Mouse (Mus musculus): Measurements from ENCODE around the gene Rrp9. TPM values are rescaled to one million over a fixed set of nuclear protein-coding genes. Genes with fewer than 3 reads are reported as not detected.

The Rrp9 gene
- polyA plus RNA-seq (2017; shearing (Covaris generic)): 59.8 TPM

DNA sequence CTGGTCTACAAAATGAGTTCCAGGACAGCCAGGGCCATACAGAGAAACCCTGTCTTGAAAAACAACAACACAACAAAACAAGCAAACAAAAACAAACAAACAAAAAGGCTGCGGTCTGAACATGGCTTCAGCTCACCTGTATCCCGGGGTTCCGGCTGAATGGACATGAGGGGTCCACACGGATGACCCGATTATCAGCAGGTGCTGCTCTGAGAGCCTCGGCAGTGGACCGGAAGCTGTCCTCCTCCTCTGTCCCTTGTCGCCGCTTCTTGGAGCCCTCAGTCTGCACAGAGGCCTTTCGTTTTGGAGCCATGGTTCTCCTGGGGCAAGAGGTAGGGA, at the start of gene Rrp9:
Gene Rrp9, plus strand, starts transcription at position 301 of the 339 bp plus-strand sequence.

DNA sequence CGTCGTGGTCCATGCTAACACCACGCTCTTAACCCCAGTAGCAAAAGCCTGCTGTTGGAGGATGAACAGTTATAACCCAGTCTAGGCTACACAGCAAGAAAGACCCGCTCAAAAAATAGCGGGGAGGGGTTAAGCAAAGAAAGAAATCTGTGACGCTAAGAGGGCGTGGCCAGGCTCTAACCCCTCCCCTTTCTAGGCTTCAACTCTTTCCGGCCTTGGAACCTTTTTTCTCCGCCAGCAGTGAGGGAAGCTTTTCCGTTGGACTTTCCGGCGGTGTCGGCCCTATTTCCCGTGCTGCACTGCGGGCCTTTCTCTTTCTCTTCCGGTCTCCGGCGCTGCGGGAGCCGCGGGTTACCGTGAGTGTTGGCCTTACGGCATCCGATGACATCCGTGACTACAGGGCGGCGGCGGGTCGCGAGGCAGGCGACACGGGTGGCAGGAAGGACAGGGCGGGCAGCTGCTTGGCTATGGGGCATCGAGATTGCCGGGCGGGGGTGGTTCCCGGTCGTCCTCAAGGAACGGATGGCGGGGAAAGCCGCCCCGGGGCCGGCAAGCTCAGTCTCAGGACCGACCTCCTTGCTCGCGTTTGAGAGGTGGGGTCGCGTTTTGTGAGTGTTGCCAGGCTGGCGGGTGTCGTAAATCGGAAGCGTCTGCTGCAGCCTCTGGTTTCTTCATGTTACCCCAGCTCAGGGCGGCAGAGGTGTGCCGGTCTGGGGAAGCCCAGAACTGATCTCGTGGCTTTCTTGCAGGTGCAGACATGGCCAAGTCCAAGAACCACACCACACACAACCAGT, 46.3 kb upstream of the Rrp9 start, which contains the start of gene Rpl29:
Gene Rpl29, plus strand, starts transcription at position 234 of the 794 bp plus-strand sequence.

DNA sequence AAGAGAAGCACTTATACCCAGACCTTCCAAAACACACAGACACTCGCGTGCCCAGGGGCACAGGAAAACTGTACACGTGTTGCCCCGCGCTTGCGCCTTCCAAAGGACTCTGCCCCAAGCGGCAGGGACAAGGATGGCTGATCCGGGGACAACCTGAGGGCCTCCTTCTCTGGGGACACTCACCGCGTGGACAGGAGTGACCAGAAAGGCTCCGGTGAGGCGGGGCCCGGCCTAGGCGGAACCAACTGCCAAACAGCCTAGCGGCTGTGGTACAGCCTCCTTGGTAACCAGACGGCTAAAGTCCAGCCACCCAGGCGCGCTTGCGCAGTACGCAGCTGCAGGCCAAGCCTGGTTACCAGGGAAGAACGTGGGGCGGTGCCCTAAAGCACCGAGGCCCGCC, 28.4 kb upstream of the Rrp9 start, which contains the start of the genes Abhd14b and Abhd14a:
Gene Abhd14b, plus strand, starts transcription at position 112 of the 400 bp plus-strand sequence.
Gene Abhd14a, minus strand, starts transcription at position 331 of the 400 bp plus-strand sequence.

DNA sequence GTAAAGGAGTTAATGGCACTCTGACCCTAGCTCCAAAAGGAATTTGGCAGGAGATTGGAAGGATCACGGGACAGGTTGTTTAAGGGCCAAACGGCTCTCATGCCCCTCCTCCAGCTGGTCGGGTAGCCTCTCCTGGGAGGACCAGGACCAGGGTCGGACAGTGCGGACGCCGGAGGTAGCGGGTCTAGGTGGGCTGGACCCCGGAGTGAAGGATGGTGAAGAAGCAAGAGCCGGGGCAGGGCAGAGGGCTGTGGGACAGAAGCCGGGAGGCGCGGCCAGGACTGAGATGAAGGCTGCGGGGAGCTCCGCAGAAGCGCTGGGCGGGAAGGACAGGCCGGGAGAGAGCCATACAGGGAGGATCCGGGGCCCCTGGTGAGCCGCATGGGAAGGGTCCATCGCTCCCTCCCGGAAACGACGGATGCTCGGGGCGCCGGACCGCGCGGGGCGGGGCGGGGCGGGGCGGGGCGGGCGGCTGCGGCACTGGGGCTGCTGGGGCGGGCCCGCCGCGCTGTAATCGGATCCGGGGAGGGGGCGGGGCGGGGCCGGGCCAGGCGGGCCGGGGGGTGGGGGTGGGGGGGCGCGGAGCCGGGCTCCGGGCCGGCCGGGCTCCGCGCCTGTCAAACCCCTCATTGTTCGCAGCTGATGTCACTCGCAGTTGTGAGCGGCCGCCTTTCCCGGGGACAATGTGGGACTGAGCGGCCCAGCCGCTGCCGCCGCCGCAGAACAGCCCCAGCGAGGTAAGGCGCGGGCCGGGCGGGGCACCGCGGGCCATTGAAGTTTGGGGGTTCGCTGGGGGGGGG, 22.3 kb upstream of the Rrp9 start, which contains the start of gene Pcbp4:
Gene Pcbp4, plus strand, starts transcription at position 21 of the 800 bp plus-strand sequence.

DNA sequence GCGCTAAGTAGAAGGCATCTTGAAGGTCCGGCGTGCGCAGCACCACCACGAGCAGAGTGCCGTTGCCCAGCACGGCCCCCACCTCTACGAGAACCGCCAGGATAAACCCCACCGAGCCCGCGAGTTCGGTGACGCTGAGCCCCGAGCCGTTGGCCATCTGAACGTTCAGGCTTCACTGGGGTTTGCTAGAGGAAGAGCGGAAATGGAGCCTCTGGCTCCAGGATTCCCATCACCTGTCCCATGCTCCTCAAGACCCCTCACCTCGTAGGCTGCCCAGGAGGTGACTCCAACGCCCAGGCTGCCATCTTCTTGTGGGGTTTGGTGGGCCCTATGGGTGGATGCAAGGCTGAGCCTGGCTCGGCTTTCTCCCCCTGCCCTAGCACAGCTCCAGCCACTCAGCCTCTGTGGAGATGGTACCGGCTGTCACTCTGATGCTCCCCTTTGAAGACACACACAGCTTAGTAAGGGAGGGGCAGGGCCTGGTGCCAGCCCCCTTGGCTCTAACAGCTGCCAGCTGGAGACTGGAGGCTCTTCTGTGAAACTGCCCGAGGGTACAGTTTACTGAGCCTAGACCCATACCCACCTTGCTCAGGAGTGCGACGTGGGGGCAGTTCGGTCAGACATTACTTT, 10.1 kb upstream of the Rrp9 start, which contains the start of gene Gpr62:
Gene Gpr62, minus strand, starts transcription at position 368 of the 630 bp plus-strand sequence.

DNA sequence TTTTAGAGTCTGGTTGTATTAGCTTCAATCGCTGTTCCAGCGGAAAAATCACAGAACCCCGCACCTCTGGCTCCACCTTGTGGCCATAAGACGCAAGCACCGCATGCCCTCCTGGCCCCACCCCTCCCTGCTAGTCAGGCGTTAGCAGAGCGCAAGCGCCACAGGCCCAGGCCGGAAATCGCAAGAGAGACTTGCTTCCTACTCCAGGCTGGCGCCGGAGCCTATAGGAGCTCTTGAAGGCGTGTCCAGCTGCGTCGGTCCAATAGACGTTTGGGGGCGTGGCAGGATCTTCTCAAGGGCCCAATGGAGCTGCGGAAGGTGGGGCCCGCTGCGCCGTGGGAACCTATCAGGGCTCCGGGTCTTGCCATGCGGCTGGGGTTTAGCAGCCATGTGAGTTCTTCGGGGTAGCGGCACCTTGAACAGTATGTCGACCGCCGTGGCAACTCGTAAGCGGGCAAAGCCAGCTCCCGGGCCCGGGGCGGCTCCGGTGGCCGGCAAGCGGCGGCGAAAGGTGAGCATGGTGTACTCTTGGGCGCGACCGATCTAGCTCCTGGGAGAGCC, 1.2 kb downstream of the Rrp9 start, which contains the start of gene Parp3:
Gene Parp3, minus strand, starts transcription at position 26 of the 561 bp plus-strand sequence.

DNA sequence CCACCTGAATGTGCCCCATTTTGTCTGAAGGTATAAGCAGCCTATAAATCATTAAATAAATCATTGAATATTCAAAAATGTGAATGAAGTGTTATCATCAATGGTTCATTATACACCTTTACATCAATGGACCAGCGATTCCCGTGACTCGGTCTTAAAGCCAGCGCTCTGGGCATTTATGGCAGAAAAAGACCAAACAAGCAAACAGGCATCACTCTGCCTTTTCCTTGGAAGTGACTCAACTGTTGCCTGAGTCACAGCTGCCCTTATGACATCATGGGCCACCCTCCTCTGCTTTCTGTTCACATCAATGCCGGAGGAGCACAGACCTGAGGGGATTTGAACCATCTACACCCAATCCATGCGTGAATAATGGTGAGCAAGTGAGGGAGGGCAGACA, 23.9 kb downstream of the Rrp9 start, which contains the start of gene Iqcf1:
Gene Iqcf1, plus strand, starts transcription at position 301 of the 400 bp plus-strand sequence.

DNA sequence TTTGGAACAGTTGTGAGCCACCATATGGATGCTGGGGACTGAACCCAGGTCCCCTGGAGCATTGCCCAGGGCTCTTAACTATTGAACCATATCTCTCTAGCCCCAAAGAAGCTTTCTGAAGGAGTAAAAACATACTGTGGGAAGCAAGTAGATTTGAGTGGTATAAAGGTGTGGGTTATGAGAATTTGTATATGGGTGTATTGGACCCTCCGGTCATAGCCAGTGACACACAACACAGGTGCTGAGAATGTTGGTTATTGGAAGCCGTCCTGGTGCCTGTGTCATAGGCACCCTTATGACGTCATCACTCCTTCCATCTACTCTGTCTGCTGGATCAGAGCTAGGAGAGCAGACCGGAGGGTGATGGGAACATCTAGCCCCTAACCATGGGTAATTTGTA, 38.5 kb downstream of the Rrp9 start, which contains the start of gene Iqcf5:
Gene Iqcf5, plus strand, starts transcription at position 301 of the 400 bp plus-strand sequence.

Other genes with a start within 250 kb of the Rrp9 start
- gene Alas1, start 227.3 kb upstream of the Rrp9 start, polyA plus RNA-seq (2017; shearing (Covaris generic)): 24.7 TPM
- 4.0 TPM for gene Poc1a, start 194.9 kb upstream of the Rrp9 start, polyA plus RNA-seq (2017; shearing (Covaris generic))
- gene Dusp7, start 107.3 kb upstream of the Rrp9 start, polyA plus RNA-seq (2017; shearing (Covaris generic)): 23.5 TPM
- gene Rpl29, start 46.5 kb upstream of the Rrp9 start, polyA plus RNA-seq (2017; shearing (Covaris generic)): 676 TPM
- 21.0 TPM for gene Acy1, start 37.6 kb upstream of the Rrp9 start, polyA plus RNA-seq (2017; shearing (Covaris generic))
- 6.1 TPM for gene Abhd14b, start 28.5 kb upstream of the Rrp9 start, polyA plus RNA-seq (2017; shearing (Covaris generic))
- gene Abhd14a, start 28.3 kb upstream of the Rrp9 start, polyA plus RNA-seq (2017; shearing (Covaris generic)): 17.2 TPM
- 11.5 TPM for gene Pcbp4, start 22.7 kb upstream of the Rrp9 start, polyA plus RNA-seq (2017; shearing (Covaris generic))
- not detected for gene Gpr62, start 10.0 kb upstream of the Rrp9 start, polyA plus RNA-seq (2017; shearing (Covaris generic))
- gene Parp3, start 986 bp downstream of the Rrp9 start, polyA plus RNA-seq (2017; shearing (Covaris generic)): 41.7 TPM
- gene Iqcf1, start 24.0 kb downstream of the Rrp9 start, polyA plus RNA-seq (2017; shearing (Covaris generic)): not detected
- not detected for gene Iqcf5, start 38.6 kb downstream of the Rrp9 start, polyA plus RNA-seq (2017; shearing (Covaris generic))
- gene Iqcf3, start 85.7 kb downstream of the Rrp9 start, polyA plus RNA-seq (2017; shearing (Covaris generic)): not detected
- not detected for gene Iqcf4, start 95.0 kb downstream of the Rrp9 start, polyA plus RNA-seq (2017; shearing (Covaris generic))
- gene Iqcf6, start 150.6 kb downstream of the Rrp9 start, polyA plus RNA-seq (2017; shearing (Covaris generic)): not detected
- gene Grm2, start 180.1 kb downstream of the Rrp9 start, polyA plus RNA-seq (2017; shearing (Covaris generic)): not detected
- 43.8 TPM for gene Tex264, start 210.0 kb downstream of the Rrp9 start, polyA plus RNA-seq (2017; shearing (Covaris generic))

Measured in effector memory CD4-positive, alpha-beta T cell, adult 5 months (primary cell).